Mouse (Mus musculus) heart, embryonic 15.5 days (tissue): Measurements from ENCODE around the gene Nckap1l. TPM values are rescaled to one million over a fixed set of nuclear protein-coding genes. Genes with fewer than 3 reads are reported as not detected.

Experiments used
- ATAC-seq: fragments of 200-750 bp; cut with Nextera tagmentation; replicated peaks from 2 replicates; pipeline ENCODE4 v1.8.0; 2017; ENCODE audit warnings: low read depth, moderate TSS enrichment; ENCODE audit not compliant: insufficient number of reproducible peaks, insufficient read depth, low FRiP score
- H3K27ac ChIP-seq: fragments of 300-500 bp; sonication (generic); 2 replicates; pipeline ENCODE4 v1.5.1; 2015; ENCODE audit warnings: mild to moderate bottlenecking, inconsistent platforms
- H3K27me3 ChIP-seq: fragments of 300-500 bp; sonication (generic); 2 replicates; pipeline ENCODE4 v1.6.1; 2015; ENCODE audit warnings: inconsistent platforms
- H3K36me3 ChIP-seq: fragments of 300-500 bp; sonication (generic); 2 replicates; pipeline ENCODE4 v1.6.1; 2015; ENCODE audit warnings: mild to moderate bottlenecking, inconsistent platforms
- H3K4me1 ChIP-seq: fragments of 300-500 bp; sonication (generic); replicated peaks from 2 replicates; pipeline ENCODE4 v1.6.1; 2015; ENCODE audit warnings: inconsistent platforms
- H3K4me2 ChIP-seq: fragments of 300-500 bp; sonication (generic); 2 replicates; pipeline ENCODE4 v1.6.1; 2015; ENCODE audit warnings: inconsistent platforms, mild to moderate bottlenecking, moderate library complexity
- H3K4me3 ChIP-seq: fragments of 300-500 bp; sonication (generic); 2 replicates; pipeline ENCODE4 v1.5.1; 2015; ENCODE audit warnings: mild to moderate bottlenecking, inconsistent platforms
- H3K9ac ChIP-seq: fragments of 300-500 bp; sonication (generic); 2 replicates; pipeline ENCODE4 v1.6.1; 2015; ENCODE audit warnings: mild to moderate bottlenecking, inconsistent platforms
- H3K9me3 ChIP-seq: fragments of 300-500 bp; sonication (generic); replicated peaks from 2 replicates; pipeline ENCODE4 v1.6.1; 2016; ENCODE audit warnings: inconsistent platforms
- WGBS: fragments of 180-500 bp; shearing (Covaris S2); methylation state at CpG from one replicate; pipeline ENCODE4 v1.1.7; 2015; ENCODE audit warnings: mixed read lengths; 5-methylcytosine and 5-hydroxymethylcytosine counted together
- polyA plus RNA-seq: library from polyadenylated mRNA; unstranded; fragments of >200 nt; fragmentation: Nextera tagmentation; extraction: Ambion mirVana; gene quantifications from 2 replicates; pipeline ENCODE4 v1.2.1, GENCODE M21; 2015

The Nckap1l gene
- polyA plus RNA-seq, 1 experiment from 2014 or later = 2.1 TPM

DNA sequence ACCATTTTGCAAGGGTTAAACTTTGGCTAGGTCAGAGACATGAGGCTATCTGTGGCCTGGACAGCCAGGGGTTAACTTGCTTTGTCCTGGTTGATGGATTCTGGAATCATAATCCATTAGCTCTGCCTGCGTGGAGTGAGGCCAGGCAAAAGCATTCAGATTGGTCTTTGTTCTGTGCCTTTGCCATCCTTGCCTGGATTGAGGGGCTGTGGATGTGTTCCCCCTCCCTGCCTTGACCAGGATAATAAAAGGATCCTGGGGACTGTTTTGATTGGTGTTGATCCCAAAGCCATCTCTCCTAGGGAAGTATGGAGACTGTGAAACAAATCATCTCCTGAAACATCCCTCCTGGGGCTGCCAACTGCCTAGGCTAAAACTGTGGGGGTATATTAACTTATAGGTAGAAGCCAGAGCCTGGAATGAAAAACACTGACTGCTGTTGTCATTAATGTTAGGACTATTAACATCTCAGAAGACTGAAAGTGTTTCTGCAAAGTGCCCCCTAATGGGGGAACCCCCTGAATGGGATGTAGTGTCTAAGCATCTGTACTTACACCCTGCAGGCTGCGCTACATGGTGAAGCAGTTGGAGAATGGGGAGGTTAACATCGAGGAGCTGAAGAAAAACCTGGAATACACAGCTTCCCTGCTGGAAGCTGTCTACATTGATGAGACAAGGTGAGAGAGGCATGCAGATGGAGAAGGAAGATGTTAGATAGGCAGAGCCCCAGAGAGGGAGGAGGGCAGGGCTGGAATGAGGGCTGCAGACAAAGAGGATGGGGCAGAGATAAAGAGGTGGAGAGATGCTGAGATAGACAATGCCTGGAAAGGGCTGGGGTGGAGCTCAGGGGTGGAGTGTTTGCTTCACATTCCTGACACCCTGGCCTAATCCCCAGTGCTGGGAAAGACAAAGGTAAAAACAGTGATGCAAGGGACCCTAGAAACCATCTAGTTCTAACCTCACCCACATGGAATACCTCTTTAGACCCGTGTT lies 66.1 kb downstream of the Nckap1l start:
- no peak for ATAC-seq
- WGBS = 33% methylated on average over 4 of the region's 4 CpGs
- Histone ChIP-seq H3K4me1 (peaks cover 14% of the 10 kb centered on the region), H3K36me3 (no peaks in the 10 kb centered on the region), H3K9ac (peak overlapping the region; percentile 11; the same call in 1 of the 2 replicates), H3K9me3 (no peaks in the 10 kb centered on the region), H3K4me2 (no peak overlapping the region), H3K4me3 (no peak overlapping the region), H3K27ac (no peak overlapping the region), H3K27me3 (no peaks in the 10 kb centered on the region)

DNA sequence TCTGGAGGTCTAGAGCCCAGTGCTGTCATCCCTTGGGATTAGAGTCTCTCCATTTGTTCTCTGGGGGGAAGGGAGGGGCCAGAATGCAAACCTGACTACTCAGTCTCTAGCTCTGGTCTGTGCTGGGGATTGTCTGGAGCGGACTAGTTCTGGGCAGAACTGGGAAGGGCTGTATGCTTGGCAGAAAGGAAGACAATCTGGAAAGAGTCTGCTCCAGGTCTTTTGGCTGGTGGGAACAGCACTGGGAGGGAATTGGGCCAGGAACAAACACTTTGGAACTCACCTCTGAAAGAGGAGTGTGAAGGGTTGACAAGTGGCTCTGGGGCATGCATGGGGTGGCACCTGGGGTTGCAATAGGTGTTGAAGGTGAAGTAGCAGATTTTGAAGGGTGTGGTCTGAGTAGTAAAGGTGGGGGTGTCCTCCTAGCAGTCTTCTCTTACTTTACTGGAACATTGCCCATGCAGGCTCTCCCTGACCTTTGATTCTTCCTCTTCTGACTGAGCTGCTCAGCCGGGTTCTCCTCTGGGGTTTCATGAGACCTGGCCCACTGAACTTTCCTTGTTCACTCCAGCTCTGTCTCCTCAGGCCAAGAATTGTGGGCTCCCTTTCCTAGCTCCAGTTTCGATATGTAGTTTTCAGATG lies 69.0 kb downstream of the Nckap1l start:
- ATAC-seq = no peak
- Histone ChIP-seq H3K4me1 (peaks cover 7% of the 10 kb centered on the region), H3K27me3 (no peaks in the 10 kb centered on the region), H3K4me2 (no peak overlapping the region), H3K9me3 (no peaks in the 10 kb centered on the region), H3K4me3 (no peak overlapping the region), H3K36me3 (no peaks in the 10 kb centered on the region), H3K27ac (no peak overlapping the region), H3K9ac (no peak overlapping the region)
- WGBS = 64% methylated on average over 3 of the region's 3 CpGs

DNA sequence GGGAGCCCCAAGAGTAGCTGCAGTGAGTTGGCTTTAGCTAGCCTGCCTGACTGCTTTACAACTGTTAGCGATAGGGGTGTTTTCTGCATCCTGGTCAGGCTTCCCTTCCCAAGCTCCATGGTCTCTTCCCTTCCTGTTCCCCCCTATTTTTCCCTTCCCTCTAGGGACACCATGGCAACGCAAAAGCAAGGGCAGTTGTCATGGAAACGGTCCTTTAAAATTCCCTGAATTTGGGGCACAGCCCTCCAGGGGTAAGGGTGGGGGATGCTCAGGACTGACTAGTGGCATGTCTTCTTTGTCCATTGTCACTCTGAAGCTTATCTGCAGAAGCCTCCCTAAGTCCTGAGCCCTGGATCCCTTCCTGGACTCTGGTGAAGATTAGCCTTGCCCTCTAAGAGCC lies 69.6 kb downstream of the Nckap1l start:
- no peak overlapping the region for H3K4me3 ChIP-seq
- no peak overlapping the region for H3K27ac ChIP-seq
- ATAC-seq = no peak
- H3K4me2 ChIP-seq = no peak overlapping the region
- peaks cover 7% of the 10 kb centered on the region for H3K4me1 ChIP-seq
- no peaks in the 10 kb centered on the region for H3K36me3 ChIP-seq
- no peaks in the 10 kb centered on the region for H3K9me3 ChIP-seq
- 70% methylated on average over 3 of the region's 3 CpGs for WGBS
- H3K27me3 ChIP-seq = no peaks in the 10 kb centered on the region
- no peak overlapping the region for H3K9ac ChIP-seq

DNA sequence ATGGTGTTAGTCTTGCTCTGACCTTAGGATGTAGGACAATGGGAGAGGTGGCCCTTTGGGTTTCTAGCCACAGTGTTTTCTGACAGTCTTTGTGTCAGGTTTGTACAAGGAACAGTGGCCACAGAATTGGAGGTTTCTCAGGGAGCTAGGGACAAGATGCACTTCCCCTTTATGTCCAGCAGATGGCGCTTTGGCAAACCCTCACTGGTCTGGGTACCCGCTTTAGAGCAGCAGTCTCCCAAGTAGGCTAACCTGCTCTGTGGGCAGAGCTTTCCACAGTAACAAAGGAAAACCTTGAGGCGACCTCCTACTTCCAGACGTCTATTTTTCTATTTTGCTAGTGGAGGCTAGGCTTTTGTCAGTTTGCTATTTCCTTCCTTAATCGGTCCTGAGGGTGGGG lies 76.8 kb downstream of the Nckap1l start:
- H3K27ac ChIP-seq = no peak overlapping the region
- no peak overlapping the region for H3K4me3 ChIP-seq
- no peak overlapping the region for H3K9ac ChIP-seq
- 6% methylated on average over 5 of the region's 5 CpGs for WGBS
- no peaks in the 10 kb centered on the region for H3K36me3 ChIP-seq
- no peak overlapping the region for H3K4me2 ChIP-seq
- no peaks in the 10 kb centered on the region for H3K4me1 ChIP-seq
- H3K27me3 ChIP-seq = 0 out of 2 replicates have a peak, but pooled peaks cover 4% of the 10 kb centered on the region
- H3K9me3 ChIP-seq = no peaks in the 10 kb centered on the region
- ATAC-seq = peak; percentile 56; the same call in 1 of the 2 replicates

DNA sequence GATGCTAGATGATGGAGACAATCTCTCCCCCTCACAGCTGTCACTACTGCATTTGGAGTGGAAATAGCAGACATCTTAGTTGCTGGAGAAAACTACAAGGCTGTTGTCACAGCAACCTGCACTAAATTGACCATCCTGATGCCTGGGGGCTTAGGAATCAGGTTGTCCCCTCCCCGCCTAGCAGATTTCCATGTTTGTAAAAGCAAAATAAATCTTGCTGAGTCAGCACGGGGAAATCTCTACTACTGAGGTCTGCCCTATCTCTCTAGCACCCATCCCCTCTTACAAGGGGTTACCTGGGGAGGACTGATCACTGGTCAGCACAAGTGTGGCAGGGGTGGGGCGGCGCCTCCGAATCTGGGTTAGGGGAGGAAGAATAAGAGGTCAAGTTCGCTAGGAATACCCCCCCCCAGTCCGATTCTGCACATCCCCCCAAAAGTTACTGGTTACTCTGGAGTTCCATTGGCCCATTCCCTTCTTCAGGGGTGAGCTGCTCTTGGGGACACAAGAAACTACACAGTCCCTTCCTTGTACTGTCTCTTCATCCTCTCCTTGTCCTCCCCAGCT lies 80.5 kb downstream of the Nckap1l start:
- 87% methylated on average over 7 of the region's 7 CpGs for WGBS
- Histone ChIP-seq H3K27ac (no peak overlapping the region), H3K4me3 (no peak overlapping the region), H3K36me3 (no peaks in the 10 kb centered on the region), H3K9me3 (no peaks in the 10 kb centered on the region), H3K27me3 (peaks cover 21% of the 10 kb centered on the region), H3K4me1 (peaks cover 27% of the 10 kb centered on the region), H3K9ac (no peak overlapping the region), H3K4me2 (no peak overlapping the region)
- ATAC-seq = no peak

DNA sequence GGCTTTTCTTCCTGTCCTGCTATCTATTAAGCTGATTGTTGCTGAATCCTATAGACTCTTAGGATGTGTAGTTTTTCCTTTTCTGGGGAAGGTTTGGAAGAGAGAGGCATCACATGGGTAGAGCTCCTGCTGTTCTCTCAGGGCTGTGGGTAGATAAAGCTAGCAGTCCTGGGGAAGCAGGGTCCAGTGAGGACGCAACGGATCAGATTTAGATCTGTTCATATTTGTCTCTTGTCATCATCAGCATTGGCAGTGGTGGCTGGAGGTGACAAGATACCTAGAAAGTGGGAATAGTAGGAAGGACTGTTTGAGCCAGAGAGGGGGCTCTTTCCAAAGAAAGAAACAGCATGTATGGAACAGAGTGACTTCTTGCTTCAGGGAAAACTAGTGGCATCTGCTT lies 81.4 kb downstream of the Nckap1l start:
- H3K9ac ChIP-seq = no peak overlapping the region
- ATAC-seq = no peak
- H3K4me1 ChIP-seq = peaks cover 27% of the 10 kb centered on the region
- WGBS = 59% methylated on average over 2 of the region's 2 CpGs
- H3K27ac ChIP-seq = no peak overlapping the region
- H3K9me3 ChIP-seq = no peaks in the 10 kb centered on the region
- H3K4me3 ChIP-seq = no peak overlapping the region
- H3K36me3 ChIP-seq = no peaks in the 10 kb centered on the region
- H3K4me2 ChIP-seq = no peak overlapping the region
- peaks cover 27% of the 10 kb centered on the region for H3K27me3 ChIP-seq

DNA sequence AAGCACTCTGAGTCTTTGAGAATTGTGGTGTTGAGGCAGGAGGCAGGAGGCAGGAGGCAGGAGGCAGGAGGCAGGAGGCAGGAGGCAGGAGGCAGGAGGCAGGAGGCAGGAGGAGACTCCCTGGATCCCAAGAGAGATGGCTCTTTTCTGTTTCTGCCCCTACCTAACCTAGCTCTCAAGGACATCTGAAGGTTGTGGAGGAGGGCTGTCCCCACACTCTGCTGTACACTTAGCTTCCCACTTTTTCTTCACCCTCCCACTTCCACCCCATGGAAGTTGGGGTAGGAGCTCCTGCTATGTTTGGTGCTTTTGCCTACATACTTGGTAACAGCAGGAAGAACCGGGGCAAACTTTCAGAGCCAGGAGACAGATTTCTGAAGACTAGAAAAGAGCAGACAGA lies 82.2 kb downstream of the Nckap1l start:
- no peak overlapping the region for H3K4me2 ChIP-seq
- H3K36me3 ChIP-seq = no peaks in the 10 kb centered on the region
- no peaks in the 10 kb centered on the region for H3K9me3 ChIP-seq
- no peak for ATAC-seq
- H3K4me1 ChIP-seq = peaks cover 27% of the 10 kb centered on the region
- H3K9ac ChIP-seq = no peak overlapping the region
- H3K4me3 ChIP-seq = no peak overlapping the region
- 0 out of 2 replicates have a peak overlapping the region, but pooled peaks have one; percentile 20 for H3K27ac ChIP-seq
- WGBS = 62% methylated on average over 1 of the region's 1 CpGs
- peaks cover 30% of the 10 kb centered on the region for H3K27me3 ChIP-seq

DNA sequence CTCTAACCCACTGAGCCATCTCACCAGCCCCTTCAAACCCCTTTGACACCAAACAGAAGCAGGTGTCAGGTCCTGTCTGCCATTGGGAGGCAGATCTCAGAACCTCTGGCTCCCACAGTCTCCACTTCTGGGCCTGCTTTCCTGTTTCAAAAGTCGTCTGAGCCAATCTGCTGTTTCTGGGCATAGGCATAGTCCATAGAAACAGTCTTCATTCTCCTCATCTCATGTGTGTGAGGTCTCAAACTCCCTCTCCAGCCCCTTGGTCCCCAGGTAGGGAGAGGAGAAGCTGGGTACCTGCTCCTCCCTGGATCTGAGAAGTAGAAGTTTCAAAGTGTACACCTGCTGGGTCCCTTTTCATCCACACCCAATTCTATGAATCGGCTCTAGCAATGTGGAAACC lies 82.9 kb downstream of the Nckap1l start:
- Histone ChIP-seq H3K27ac (peak overlapping the region; percentile 91), H3K36me3 (no peaks in the 10 kb centered on the region), H3K4me3 (peak overlapping the region; percentile 66), H3K9ac (peak overlapping the region; percentile 28; the same call in 1 of the 2 replicates), H3K9me3 (no peaks in the 10 kb centered on the region), H3K4me1 (peaks cover 27% of the 10 kb centered on the region), H3K4me2 (peak overlapping the region; percentile 92), H3K27me3 (peaks cover 30% of the 10 kb centered on the region)
- ATAC-seq = no peak
- WGBS = 19% methylated on average over 2 of the region's 2 CpGs

DNA sequence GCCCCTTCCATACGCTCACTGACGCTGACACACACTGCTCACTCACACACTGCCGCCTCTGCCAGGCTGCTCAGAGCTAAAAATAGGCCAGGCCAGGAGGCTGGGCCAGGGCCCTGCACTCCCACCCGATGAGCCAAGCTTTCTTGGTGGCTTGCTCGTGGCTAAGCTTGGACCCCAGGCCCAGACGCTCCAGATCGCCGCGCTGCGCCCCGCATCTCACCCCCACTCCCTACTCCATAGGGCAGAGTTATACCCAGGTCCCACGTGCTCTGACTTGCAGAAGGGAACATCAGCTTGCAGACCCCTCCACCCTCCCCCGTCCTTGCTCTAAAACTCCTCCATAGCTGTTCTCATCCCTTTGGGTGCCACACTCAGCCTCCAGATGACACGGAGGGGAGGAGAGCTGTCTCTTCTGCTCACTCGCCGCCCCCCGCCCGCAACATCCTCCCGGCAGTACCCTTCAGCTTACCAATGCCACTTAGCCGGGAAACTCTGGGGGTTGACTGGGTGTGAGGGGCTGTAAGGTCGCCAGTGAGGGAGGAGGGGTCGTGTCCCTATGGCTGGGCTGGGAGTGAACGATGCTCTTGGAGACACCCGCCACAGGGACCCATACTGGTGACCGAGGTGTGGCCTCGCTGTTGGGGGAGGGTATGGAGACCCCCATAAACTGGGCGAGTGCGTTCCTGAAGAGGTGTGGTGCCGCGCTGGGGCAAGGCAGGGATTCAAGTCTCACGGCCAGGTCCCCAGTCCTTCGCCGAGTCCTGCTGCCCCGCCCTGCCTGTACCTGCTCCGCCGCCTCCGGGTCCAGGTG lies 83.6 kb downstream of the Nckap1l start:
- WGBS = under 1% methylated on average over 37 of the region's 37 CpGs
- H3K9me3 ChIP-seq = no peaks in the 10 kb centered on the region

DNA sequence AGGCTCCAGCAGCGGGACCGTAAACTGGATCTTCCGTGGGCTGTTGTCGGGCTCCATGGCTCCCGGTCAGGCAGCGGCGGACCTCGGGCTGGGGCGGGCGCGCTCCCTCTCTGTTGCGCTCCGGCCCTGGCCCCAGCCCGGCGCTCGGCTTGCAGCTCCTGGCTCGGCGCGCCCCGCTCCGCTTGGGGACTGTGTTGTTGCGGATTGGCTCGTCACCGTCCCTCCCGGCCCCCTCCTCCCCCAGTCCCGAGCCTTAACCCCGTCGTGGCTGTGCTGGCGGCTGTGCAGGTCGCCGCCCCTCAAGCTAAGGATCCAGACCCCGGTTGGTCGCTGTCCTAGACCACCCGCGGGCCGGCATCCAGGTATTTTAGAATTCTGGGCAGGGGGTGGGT lies 84.2 kb downstream of the Nckap1l start, which contains the start of gene Ppp1r1a:
Ppp1r1a (minus strand) TSS at position 182 of the 392 bp plus-strand sequence.
- Histone ChIP-seq H3K9ac (peak within 1 kb of the TSS; percentile 66), H3K27me3 (peaks cover 30% of the 10 kb centered on the region), H3K27ac (peak within 1 kb of the TSS; percentile 91), H3K4me3 (peak within 1 kb of the TSS; percentile 66), H3K4me1 (peaks cover 27% of the 10 kb centered on the region), H3K9me3 (no peaks in the 10 kb centered on the region), H3K4me2 (peak within 1 kb of the TSS; percentile 92), H3K36me3 (no peaks in the 10 kb centered on the region)
- 0% methylated on average over 36 of the region's 36 CpGs for WGBS
- peak; percentile 78 for ATAC-seq

More for the DNA sequence above, 83.6 kb downstream of the Nckap1l start:
- H3K4me2 ChIP-seq = peak overlapping the region; percentile 92
- H3K4me1 ChIP-seq = peaks cover 27% of the 10 kb centered on the region
- peak overlapping the region; percentile 66 for H3K9ac ChIP-seq
- peak overlapping the region; percentile 91 for H3K27ac ChIP-seq
- no peaks in the 10 kb centered on the region for H3K36me3 ChIP-seq
- H3K27me3 ChIP-seq = peaks cover 30% of the 10 kb centered on the region
- peak overlapping the region; percentile 66 for H3K4me3 ChIP-seq
- ATAC-seq = peak; percentile 68
